In the genomic region with DNA sequence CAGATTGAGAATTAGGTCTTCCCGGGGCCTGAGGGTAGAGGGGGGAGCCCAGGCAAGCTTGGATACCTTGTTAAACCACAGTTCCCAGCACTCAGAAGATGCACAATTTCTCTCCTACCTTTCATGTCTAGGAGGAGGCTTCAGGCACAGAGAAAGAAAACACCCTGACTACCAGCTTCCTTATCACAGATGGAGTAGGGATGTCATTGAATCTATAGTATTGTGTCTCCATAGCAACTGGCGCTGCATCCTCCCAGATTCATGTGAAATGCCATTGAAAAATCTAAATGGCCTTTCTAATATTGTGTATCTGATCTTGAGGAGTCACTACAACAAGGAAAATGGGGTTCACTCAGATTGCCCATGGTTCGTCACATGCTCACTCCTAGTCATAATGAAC, we compare ENCODE assay signal across 22 mouse cellular contexts.
"Had no signal": no experiment of that assay in that cellular context is flagged by ENCODE, and none has a peak within 500 bp of the region (broad histone marks: within the 10 kb centered on the region; RNA-seq: fewer than 3 reads in every experiment).

No protein-coding gene starts in this region.

- H3K27me3 ChIP-seq: limb, embryonic 13.5 days; liver, embryonic 12.5 days; liver, embryonic 15.5 days; lung, embryonic 15.5 days; megakaryocyte, embryonic 14.5 days; neural tube, embryonic 13.5 days had no signal

- H3K4me1 ChIP-seq: limb, embryonic 10.5 days; limb, embryonic 13.5 days; liver, embryonic 12.5 days; liver, embryonic 15.5 days; lung, embryonic 15.5 days; megakaryocyte, embryonic 14.5 days; neural tube, embryonic 13.5 days had no signal

- H3K4me3 ChIP-seq: limb, embryonic 10.5 days; limb, embryonic 13.5 days; liver, embryonic 12.5 days; liver, embryonic 15.5 days; lung, embryonic 15.5 days; megakaryocyte, embryonic 14.5 days; myocyte; neural tube, embryonic 13.5 days had no signal

- H3K36me3 ChIP-seq: limb, embryonic 10.5 days; limb, embryonic 13.5 days; liver, embryonic 12.5 days; liver, embryonic 15.5 days; lung, embryonic 15.5 days; neural tube, embryonic 13.5 days had no signal

- DNase-seq: kidney, adult 18-20 months; kidney, adult 9 months; kidney, postnatal 14 days; kidney, postnatal 4 days; layer of hippocampus, adult 9-11 months; liver; lung, adult 18-20 months; lung, postnatal 10 days; lung, postnatal 36 days; retina, postnatal 1 day; right cerebral cortex, postnatal 25 days; thymus, adult 18-20 months; thymus, postnatal 36 days had no signal

- ATAC-seq: liver, embryonic 12.5 days had no signal

- H3K9me3 ChIP-seq: limb, embryonic 10.5 days; limb, embryonic 13.5 days; liver, embryonic 12.5 days; liver, embryonic 15.5 days; lung, embryonic 15.5 days; neural tube, embryonic 13.5 days had no signal

- H3K27ac ChIP-seq: limb, embryonic 10.5 days; limb, embryonic 13.5 days; liver, embryonic 12.5 days; liver, embryonic 15.5 days; lung, embryonic 15.5 days; neural tube, embryonic 13.5 days had no signal

- H3K9ac ChIP-seq: limb, embryonic 13.5 days; liver, embryonic 12.5 days; liver, embryonic 15.5 days; lung, embryonic 15.5 days; neural tube, embryonic 13.5 days had no signal

- H3K4me2 ChIP-seq: limb, embryonic 13.5 days; liver, embryonic 12.5 days; liver, embryonic 15.5 days; lung, embryonic 15.5 days; midbrain, embryonic 11.5 days; neural tube, embryonic 13.5 days had no signal
